In genomic region chr2:118490241-118491091, GRCm38 (mm10) we compare ENCODE assay signal across 9 mouse cellular contexts. TPM values are rescaled to one million over a fixed set of nuclear protein-coding genes. Genes with fewer than 3 reads are reported as not detected.
DNase-seq lines count a peak whose midpoint lies in the region; ATAC-seq lines count a peak whose summit lies in the region.
"Had no signal": no experiment of that assay in that cellular context is flagged by ENCODE, and none has a peak within 500 bp of the region (broad histone marks: within the 10 kb centered on the region; RNA-seq: fewer than 3 reads in every experiment).

No protein-coding gene starts in this region.

- H3K9ac ChIP-seq in intestine, embryonic 15.5 days = no peak overlapping the region
- H3K9ac ChIP-seq in liver, embryonic 15.5 days = no peak overlapping the region
- no peak overlapping the region for H3K9ac ChIP-seq in neural tube, embryonic 15.5 days (replicated peaks)

- no peaks in the 10 kb centered on the region for H3K9me3 ChIP-seq in intestine, embryonic 15.5 days
- H3K9me3 ChIP-seq in liver, embryonic 15.5 days (replicated peaks) = no peaks in the 10 kb centered on the region
- H3K9me3 ChIP-seq in neural tube, embryonic 15.5 days (replicated peaks) = no peaks in the 10 kb centered on the region

- no peaks in the 10 kb centered on the region for H3K36me3 ChIP-seq in intestine, embryonic 15.5 days
- no peaks in the 10 kb centered on the region for H3K36me3 ChIP-seq in liver, embryonic 15.5 days (replicated peaks)
- H3K36me3 ChIP-seq in neural tube, embryonic 15.5 days = no peaks in the 10 kb centered on the region

- peaks cover 20% of the 10 kb centered on the region for H3K4me1 ChIP-seq in intestine, embryonic 15.5 days (replicated peaks)
- H3K4me1 ChIP-seq in liver, embryonic 15.5 days (replicated peaks) = peaks cover 27% of the 10 kb centered on the region
- peaks cover 4% of the 10 kb centered on the region; the same call in 1 of the 2 replicates for H3K4me1 ChIP-seq in neural tube, embryonic 15.5 days

- peak; percentile 49 to 52 for DNase-seq in cerebellum, postnatal 10 days
- DNase-seq in cerebellum, adult 9-11 months = no peak
- DNase-seq in Muller cell, postnatal 12 days (ENCODE audit: inconsistent ontology term) = peak; percentile 43
- peak; percentile 70 for DNase-seq in gastrocnemius, postnatal 14 days
- peak; percentile 63 to 75 for DNase-seq in urinary bladder, postnatal 4 days (ENCODE audit: low spot score in 2 of 2)

- 30% methylated on average over 12 of the region's 12 CpGs for WGBS in intestine, embryonic 15.5 days
- WGBS in liver, embryonic 15.5 days (ENCODE audit: insufficient replicate concordance) = 13% methylated on average over 12 of the region's 12 CpGs
- 56% methylated on average over 12 of the region's 12 CpGs for WGBS in neural tube, embryonic 15.5 days

- H3K4me3 ChIP-seq in intestine, embryonic 15.5 days (replicated peaks) = no peak overlapping the region
- H3K4me3 ChIP-seq in liver, embryonic 15.5 days (replicated peaks) = no peak overlapping the region
- H3K4me3 ChIP-seq in neural tube, embryonic 15.5 days (replicated peaks) = no peak overlapping the region
- H3K4me3 ChIP-seq: erythroblast, embryonic 14.5 days had no signal

- intact Hi-C loops in gastrocnemius, postnatal 14 days (cut with DNase I; ENCODE audit: low total_unique reads) = no loop called here

- H3K4me2 ChIP-seq in intestine, embryonic 15.5 days (replicated peaks) = peak overlapping the region; percentile 20; the same call in 1 of the 2 replicates
- no peak overlapping the region for H3K4me2 ChIP-seq in liver, embryonic 15.5 days
- no peak overlapping the region for H3K4me2 ChIP-seq in neural tube, embryonic 15.5 days

- ATAC-seq in intestine, embryonic 15.5 days = peak; percentile 86
- peak; percentile 62 for ATAC-seq in liver, embryonic 15.5 days (ENCODE audit: insufficient read depth)
- no peak for ATAC-seq in neural tube, embryonic 15.5 days (ENCODE audit: low FRiP score)

- no peaks in the 10 kb centered on the region for H3K27me3 ChIP-seq in intestine, embryonic 15.5 days (replicated peaks)
- no peaks in the 10 kb centered on the region for H3K27me3 ChIP-seq in liver, embryonic 15.5 days
- H3K27me3 ChIP-seq in neural tube, embryonic 15.5 days (replicated peaks) = no peaks in the 10 kb centered on the region

- peak overlapping the region; percentile 68 for H3K27ac ChIP-seq in intestine, embryonic 15.5 days
- H3K27ac ChIP-seq in liver, embryonic 15.5 days (replicated peaks) = peak overlapping the region; percentile 33; the same call in 1 of the 2 replicates
- H3K27ac ChIP-seq in neural tube, embryonic 15.5 days (replicated peaks) = 0 out of 2 replicates have a peak overlapping the region, but pooled peaks have one; percentile 2

RNA-seq across cellular contexts. Expression of gene Srp14, which starts 11.0 kb away (rescaled TPM):
- total RNA-seq in gastrocnemius, postnatal 14 days (2021) = 100 to 1,000 TPM; 130 to 138 TPM
- polyA plus RNA-seq in intestine, embryonic 15.5 days (2015; fragmentation: Nextera tagmentation; extraction: Ambion mirVana) = 196 and 209 TPM in 2 replicates
- polyA plus RNA-seq in liver, embryonic 15.5 days (2015; fragmentation: Nextera tagmentation; extraction: Ambion mirVana) = 91.1 and 96.9 TPM in 2 replicates
- polyA plus RNA-seq in neural tube, embryonic 15.5 days (2015; fragmentation: Nextera tagmentation; extraction: Ambion mirVana) = 317 and 351 TPM in 2 replicates

RNA-seq across cellular contexts. Expression of gene Bmf, which starts 59.0 kb away (rescaled TPM):
- 10 to 100 TPM; 12.8 to 16.4 TPM for total RNA-seq in gastrocnemius, postnatal 14 days (2021)
- polyA plus RNA-seq in intestine, embryonic 15.5 days (2015; fragmentation: Nextera tagmentation; extraction: Ambion mirVana) = 2.8 and 3.0 TPM in 2 replicates
- polyA plus RNA-seq in liver, embryonic 15.5 days (2015; fragmentation: Nextera tagmentation; extraction: Ambion mirVana) = 0.30 and 0.39 TPM in 2 replicates
- 2.0 and 3.6 TPM in 2 replicates for polyA plus RNA-seq in neural tube, embryonic 15.5 days (2015; fragmentation: Nextera tagmentation; extraction: Ambion mirVana)

Comparison
In these comparisons a context has a peak if more than half of its experiments do, and no peak if none do; other contexts are left out.
1. H3K27ac ChIP-seq: peak in every context shown above with its lines; median percentile 68 in intestine, embryonic 15.5 days; 33 in liver, embryonic 15.5 days; 2 in neural tube, embryonic 15.5 days.